Mouse (Mus musculus) brain, embryonic 14.5 days (tissue): ENCODE results near the gene Ldlrad3.

Source experiments
- CTCF ChIP-seq: fragments of 200-500 bp; IDR thresholded peaks from 2 replicates; pipeline ENCODE4 v1.5.1; 2012; ENCODE audit warnings: inconsistent platforms, mild to moderate bottlenecking, moderate library complexity, borderline replicate concordance; ENCODE audit not compliant: insufficient read depth, insufficient read length; ENCODE audit errors: extremely low read depth
- POLR2A ChIP-seq: fragments of 200-500 bp; IDR thresholded peaks from 2 replicates; pipeline ENCODE4 v1.6.1; 2012; ENCODE audit warnings: mild to moderate bottlenecking, inconsistent platforms, borderline replicate concordance; ENCODE audit not compliant: poor library complexity, insufficient read depth, insufficient read length, severe bottlenecking; ENCODE audit errors: extremely low read depth

DNA sequence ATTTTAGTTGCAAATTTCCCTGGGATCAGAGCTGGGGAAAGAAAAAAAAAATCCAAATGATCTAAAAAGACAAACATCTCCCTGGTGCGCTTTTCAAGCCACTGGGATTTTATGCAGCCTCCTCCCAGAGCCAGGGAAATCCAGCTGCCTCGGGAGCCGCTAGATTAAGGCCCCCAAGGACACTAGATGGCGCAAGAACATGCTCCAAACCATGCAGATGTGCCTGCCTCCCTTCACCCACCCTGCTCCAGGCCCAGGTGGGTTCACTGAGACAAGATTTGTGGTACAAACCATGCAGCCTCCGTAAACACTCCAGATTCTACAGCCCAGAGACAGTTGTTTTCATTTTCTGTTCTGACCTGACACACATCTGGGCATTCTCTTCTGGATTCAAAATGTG, 155.5 kb downstream of the Ldlrad3 start:
- TF ChIP-seq CTCF (peak; percentile 82), POLR2A (no peak)
